In genomic region chr11:59809670-59810474, GRCm38 (mm10) we compare ENCODE assay signal across 8 mouse cellular contexts. TPM values are rescaled to one million over a fixed set of nuclear protein-coding genes. Genes with fewer than 3 reads are reported as not detected.
DNase-seq lines count a peak whose midpoint lies in the region; ATAC-seq and TF ChIP-seq lines count a peak whose summit lies in the region.

Flcn (minus strand) TSS chr11:59810016.

- H3K36me3 ChIP-seq in forebrain, embryonic 15.5 days = peaks cover 20% of the 10 kb centered on the region

- H3K27ac ChIP-seq in forebrain, embryonic 15.5 days (replicated peaks) = peak within 1 kb of the TSS; percentile 100

- TF ChIP-seq POLR2A in lung, adult 2 months (IDR thresholded peaks at IDR 0.05; ENCODE audit: borderline replicate concordance, extremely low read depth, low read depth, low read length) = peak; percentile 97

- peak; percentile 98 for ATAC-seq in forebrain, embryonic 15.5 days (replicated peaks)
- peak; percentile 82 for ATAC-seq in neutrophil, adult 5-6 weeks (ENCODE audit: extremely low read depth, insufficient number of reproducible peaks, low FRiP score, poor library complexity, severe bottlenecking)

- H3K9me3 ChIP-seq in forebrain, embryonic 15.5 days = no peaks in the 10 kb centered on the region

- peak; percentile 92 for DNase-seq in ES-CJ7 (ENCODE audit: low read depth, low spot score)
- peak; percentile 82 for DNase-seq in cerebellum, adult 11 months
- peak; percentile 71 for DNase-seq in heart, postnatal 25 days (ENCODE audit: low spot score)
- peak; percentile 80 to 88 for DNase-seq in layer of hippocampus, adult 18-20 months (ENCODE audit: low spot score in 2 of 2)
- DNase-seq in lung, adult 2 months = peak; percentile 91
- peak; percentile 62 to 72 for DNase-seq in thymus, adult 18-20 months

- peak within 1 kb of the TSS; percentile 77 for H3K4me2 ChIP-seq in forebrain, embryonic 15.5 days (replicated peaks)

- peak within 1 kb of the TSS; percentile 86 for H3K4me3 ChIP-seq in forebrain, embryonic 15.5 days
- peak within 1 kb of the TSS; percentile 75 for H3K4me3 ChIP-seq in lung, adult 2 months (replicated peaks; ENCODE audit: extremely low read depth, low read depth, low read length)

- H3K4me1 ChIP-seq in forebrain, embryonic 15.5 days = peaks cover 12% of the 10 kb centered on the region
- H3K4me1 ChIP-seq in lung, adult 2 months (ENCODE audit: control insufficient read depth, insufficient read depth, low read length) = no peaks in the 10 kb centered on the region; the same call in none of the 2 replicates

- peak within 1 kb of the TSS; percentile 99 for H3K9ac ChIP-seq in forebrain, embryonic 15.5 days (replicated peaks)

- no peaks in the 10 kb centered on the region for H3K27me3 ChIP-seq in forebrain, embryonic 15.5 days

- whole genome bisulfite sequencing in forebrain, embryonic 15.5 days = under 1% methylated on average over 52 of the region's 52 CpGs
- WGBS in lung, adult 2 months = under 1% methylated on average over 52 of the region's 52 CpGs

- intact Hi-C loops in heart, postnatal 25 days (cut with DNase I) = no loop called here

- no peak for TF ChIP-seq CTCF in lung, adult 2 months (IDR thresholded peaks at IDR 0.05; ENCODE audit: insufficient read depth, low read length)

RNA-seq across cellular contexts. Expression of gene Flcn, which starts in this region (rescaled TPM):
- 44.6 and 45.9 TPM in 2 replicates for polyA plus RNA-seq in forebrain, embryonic 15.5 days (2015; fragmentation: Nextera tagmentation; extraction: Ambion mirVana)
- 10 to 100 TPM; 43.0 to 44.1 TPM for total RNA-seq in heart, postnatal 25 days (2021)
- 10 to 100 TPM; 51.5 to 51.8 TPM for total RNA-seq in layer of hippocampus, adult 18-20 months (2021)
- 58.9 and 59.6 TPM in 2 replicates for polyA plus RNA-seq in lung, adult 2 months (2012; rRNA removed)
- 38.2 and 46.7 TPM in 2 replicates for total RNA-seq in neutrophil, adult 5-6 weeks (2017)

Comparison
In these comparisons a context has a peak if more than half of its experiments do, and no peak if none do; other contexts are left out.
1. Peak in every context shown above with its lines: DNase-seq, ATAC-seq, H3K4me3 ChIP-seq and H3K27ac ChIP-seq.